In genomic region chr6:8430610-8431234, GRCm38 (mm10) we compare ENCODE assay signal across 11 mouse cellular contexts.
"Had no signal": no experiment of that assay in that cellular context is flagged by ENCODE, and none has a peak within 500 bp of the region (broad histone marks: within the 10 kb centered on the region; RNA-seq: fewer than 3 reads in every experiment).

No protein-coding gene starts in this region.

- DNase-seq: kidney, postnatal 36 days; lung, adult 18-20 months; retina, postnatal 1 day; thymus, postnatal 36 days had no signal

- H3K9me3 ChIP-seq: limb, embryonic 13.5 days; midbrain, embryonic 12.5 days; neural tube, embryonic 13.5 days; stomach, embryonic 15.5 days had no signal

- ATAC-seq: midbrain, embryonic 16.5 days had no signal

- H3K36me3 ChIP-seq: limb, embryonic 13.5 days; midbrain, embryonic 12.5 days; neural tube, embryonic 13.5 days; stomach, embryonic 15.5 days had no signal

- H3K4me1 ChIP-seq: limb, embryonic 13.5 days; midbrain, embryonic 12.5 days; neural tube, embryonic 13.5 days had no signal

- H3K27ac ChIP-seq: kidney, postnatal 0 days; limb, embryonic 13.5 days; liver, embryonic 14.5 days; midbrain, embryonic 12.5 days; neural tube, embryonic 13.5 days; stomach, embryonic 15.5 days had no signal

- H3K4me2 ChIP-seq: limb, embryonic 13.5 days; midbrain, embryonic 12.5 days; neural tube, embryonic 13.5 days; stomach, embryonic 15.5 days had no signal

- H3K9ac ChIP-seq: limb, embryonic 13.5 days; liver, embryonic 14.5 days; midbrain, embryonic 12.5 days; neural tube, embryonic 13.5 days; stomach, embryonic 15.5 days had no signal

- H3K27me3 ChIP-seq: limb, embryonic 13.5 days; midbrain, embryonic 12.5 days; neural tube, embryonic 13.5 days; stomach, embryonic 15.5 days had no signal

- H3K4me3 ChIP-seq: limb, embryonic 13.5 days; midbrain, embryonic 12.5 days; neural tube, embryonic 13.5 days; stomach, embryonic 15.5 days had no signal
